Mouse (Mus musculus) embryonic facial prominence, embryonic 12.5 days (tissue): ENCODE data around the gene Tanc2. TPM values are rescaled to one million over a fixed set of nuclear protein-coding genes. Genes with fewer than 3 reads are reported as not detected.

Experiments used
- ATAC-seq: fragments of 200-750 bp; cut with Nextera tagmentation; 2 replicates; pipeline ENCODE4 v1.8.0; 2017; ENCODE audit not compliant: insufficient number of reproducible peaks, insufficient read depth, low FRiP score, low TSS enrichment
- H3K27ac ChIP-seq: fragments of 300-500 bp; sonication (generic); 2 replicates; pipeline ENCODE4 v1.5.1; 2016; ENCODE audit warnings: mild to moderate bottlenecking
- H3K27me3 ChIP-seq: fragments of 300-500 bp; sonication (generic); 2 replicates; pipeline ENCODE4 v1.6.1; 2016; ENCODE audit warnings: mild to moderate bottlenecking, moderate library complexity
- H3K36me3 ChIP-seq: fragments of 300-500 bp; sonication (generic); 2 replicates; pipeline ENCODE4 v1.6.1; 2016; ENCODE audit warnings: mild to moderate bottlenecking
- H3K4me1 ChIP-seq: fragments of 300-500 bp; sonication (generic); 2 replicates; pipeline ENCODE4 v1.6.1; 2016
- H3K4me2 ChIP-seq: fragments of 300-500 bp; sonication (generic); replicated peaks from 2 replicates; pipeline ENCODE4 v1.6.1; 2016; ENCODE audit warnings: mild to moderate bottlenecking, moderate library complexity
- H3K4me3 ChIP-seq: fragments of 300-500 bp; sonication (generic); 2 replicates; pipeline ENCODE4 v1.5.1; 2016; ENCODE audit warnings: mild to moderate bottlenecking
- H3K9ac ChIP-seq: fragments of 300-500 bp; sonication (generic); 2 replicates; pipeline ENCODE4 v1.6.1; 2016; ENCODE audit warnings: mild to moderate bottlenecking, moderate library complexity
- H3K9me3 ChIP-seq: fragments of 300-500 bp; sonication (generic); 2 replicates; pipeline ENCODE4 v1.6.1; 2016; ENCODE audit warnings: mild to moderate bottlenecking, moderate library complexity
- WGBS: fragments of 180-500 bp; shearing (Covaris S2); methylation state at CpG from one replicate; pipeline ENCODE4 v1.1.7; 2016; 5-methylcytosine and 5-hydroxymethylcytosine counted together
- polyA plus RNA-seq: library from polyadenylated mRNA; unstranded; fragments of >200 nt; fragmentation: Nextera tagmentation; extraction: Ambion mirVana; gene quantifications from 2 replicates; pipeline ENCODE4 v1.2.1, GENCODE M21; 2016

Tanc2 gene
- polyA plus RNA-seq, 1 experiment from 2014 or later = 12.9 TPM

GRCm38 (mm10) chr11:105563546-105563945 is 26.2 kb upstream of the Tanc2 start:
- Histone ChIP-seq H3K9ac (no peak overlapping the region), H3K27ac (no peak overlapping the region), H3K27me3 (no peaks in the 10 kb centered on the region), H3K4me2 (no peak overlapping the region), H3K4me3 (no peak overlapping the region), H3K4me1 (no peaks in the 10 kb centered on the region; the same call in 1 of the 2 replicates), H3K36me3 (no peaks in the 10 kb centered on the region), H3K9me3 (no peaks in the 10 kb centered on the region)
- ATAC-seq = no peak
- WGBS = 89% methylated on average over 3 of the region's 3 CpGs

- no peak overlapping the region for H3K4me2 ChIP-seq
- no peaks in the 10 kb centered on the region for H3K36me3 ChIP-seq
- no peak for ATAC-seq
- no peak overlapping the region for H3K4me3 ChIP-seq
- H3K4me1 ChIP-seq = no peaks in the 10 kb centered on the region; the same call in 1 of the 2 replicates
- H3K9me3 ChIP-seq = no peaks in the 10 kb centered on the region
- no peaks in the 10 kb centered on the region for H3K27me3 ChIP-seq
- 68% methylated on average over 1 of the region's 1 CpGs for WGBS
- H3K27ac ChIP-seq = no peak overlapping the region
- H3K9ac ChIP-seq = no peak overlapping the region
These were observed 22.6 kb upstream of the Tanc2 start for GRCm38 (mm10) chr11:105567221-105567641.

- no peaks in the 10 kb centered on the region for H3K9me3 ChIP-seq
- H3K4me3 ChIP-seq = no peak overlapping the region
- no peak overlapping the region for H3K9ac ChIP-seq
- no peaks in the 10 kb centered on the region; the same call in 1 of the 2 replicates for H3K4me1 ChIP-seq
- H3K36me3 ChIP-seq = no peaks in the 10 kb centered on the region
- 59% methylated on average over 8 of the region's 8 CpGs for WGBS
- H3K27ac ChIP-seq = no peak overlapping the region
- no peaks in the 10 kb centered on the region for H3K27me3 ChIP-seq
- H3K4me2 ChIP-seq = no peak overlapping the region
- ATAC-seq = no peak
These were observed 17.8 kb upstream of the Tanc2 start for GRCm38 (mm10) chr11:105571996-105572395.

- H3K4me2 ChIP-seq = no peak overlapping the region
- H3K4me3 ChIP-seq = no peak overlapping the region
- H3K4me1 ChIP-seq = no peaks in the 10 kb centered on the region
- no peak overlapping the region for H3K27ac ChIP-seq
- WGBS = 60% methylated on average over 7 of the region's 7 CpGs
- no peaks in the 10 kb centered on the region for H3K9me3 ChIP-seq
- no peaks in the 10 kb centered on the region for H3K27me3 ChIP-seq
- H3K9ac ChIP-seq = no peak overlapping the region
- H3K36me3 ChIP-seq = no peaks in the 10 kb centered on the region
- ATAC-seq = no peak
These were observed 15.5 kb upstream of the Tanc2 start for GRCm38 (mm10) chr11:105574241-105574640.

- no peak overlapping the region for H3K27ac ChIP-seq
- H3K27me3 ChIP-seq = no peaks in the 10 kb centered on the region
- no peaks in the 10 kb centered on the region for H3K4me1 ChIP-seq
- no peaks in the 10 kb centered on the region for H3K36me3 ChIP-seq
- H3K9ac ChIP-seq = no peak overlapping the region
- no peak overlapping the region for H3K4me3 ChIP-seq
- H3K9me3 ChIP-seq = 0 out of 2 replicates have a peak, but pooled peaks cover 3% of the 10 kb centered on the region
- no peak for ATAC-seq
- H3K4me2 ChIP-seq = no peak overlapping the region
These were observed 12.6 kb upstream of the Tanc2 start for GRCm38 (mm10) chr11:105577211-105577610.

GRCm38 (mm10) chr11:105582020-105582419 is 7.8 kb upstream of the Tanc2 start:
- no peak overlapping the region for H3K9ac ChIP-seq
- H3K27me3 ChIP-seq = no peaks in the 10 kb centered on the region
- no peak for ATAC-seq
- H3K4me3 ChIP-seq = no peak overlapping the region
- H3K36me3 ChIP-seq = no peaks in the 10 kb centered on the region
- H3K4me2 ChIP-seq = no peak overlapping the region
- H3K9me3 ChIP-seq = 0 out of 2 replicates have a peak, but pooled peaks cover 3% of the 10 kb centered on the region
- H3K4me1 ChIP-seq = no peaks in the 10 kb centered on the region
- 81% methylated on average over 3 of the region's 3 CpGs for WGBS
- H3K27ac ChIP-seq = no peak overlapping the region

GRCm38 (mm10) chr11:105589231-105589876 is 432 bp upstream of the Tanc2 start:
- Histone ChIP-seq H3K27me3 (no peaks in the 10 kb centered on the region), H3K9me3 (no peaks in the 10 kb centered on the region), H3K4me1 (peaks cover 3% of the 10 kb centered on the region), H3K27ac (peak overlapping the region; percentile 91), H3K4me2 (peak overlapping the region; percentile 83), H3K9ac (peak overlapping the region; percentile 94), H3K4me3 (peak overlapping the region; percentile 84), H3K36me3 (no peaks in the 10 kb centered on the region)
- WGBS = under 1% methylated on average over 32 of the region's 70 CpGs
- ATAC-seq = peak; percentile 90

GRCm38 (mm10) chr11:105591905-105592304 is 2.1 kb downstream of the Tanc2 start:
- WGBS = 5% methylated on average over 1 of the region's 1 CpGs
- no peak overlapping the region for H3K27ac ChIP-seq

GRCm38 (mm10) chr11:105602177-105602576 is 12.4 kb downstream of the Tanc2 start:
- Histone ChIP-seq H3K4me2 (no peak overlapping the region), H3K4me1 (no peaks in the 10 kb centered on the region), H3K4me3 (no peak overlapping the region)

More at GRCm38 (mm10) chr11:105591905-105592304, 2.1 kb downstream of the Tanc2 start:
- Histone ChIP-seq H3K9me3 (no peaks in the 10 kb centered on the region), H3K27me3 (no peaks in the 10 kb centered on the region), H3K4me3 (no peak overlapping the region), H3K4me2 (no peak overlapping the region), H3K4me1 (peaks cover 3% of the 10 kb centered on the region), H3K9ac (no peak overlapping the region), H3K36me3 (no peaks in the 10 kb centered on the region)
- no peak for ATAC-seq

GRCm38 (mm10) chr11:105626201-105626600 is 36.4 kb downstream of the Tanc2 start:
- Histone ChIP-seq H3K4me1 (no peaks in the 10 kb centered on the region), H3K9ac (no peak overlapping the region), H3K9me3 (no peaks in the 10 kb centered on the region), H3K27ac (no peak overlapping the region), H3K27me3 (no peaks in the 10 kb centered on the region), H3K36me3 (no peaks in the 10 kb centered on the region), H3K4me3 (no peak overlapping the region), H3K4me2 (no peak overlapping the region)
- 94% methylated on average over 1 of the region's 1 CpGs for WGBS
- ATAC-seq = no peak

More at GRCm38 (mm10) chr11:105602177-105602576, 12.4 kb downstream of the Tanc2 start:
- Histone ChIP-seq H3K9ac (no peak overlapping the region), H3K36me3 (no peaks in the 10 kb centered on the region), H3K27ac (no peak overlapping the region), H3K9me3 (no peaks in the 10 kb centered on the region), H3K27me3 (no peaks in the 10 kb centered on the region)
- no peak for ATAC-seq

- no peaks in the 10 kb centered on the region for H3K36me3 ChIP-seq
- no peak for ATAC-seq
These were observed 54.2 kb downstream of the Tanc2 start for GRCm38 (mm10) chr11:105643995-105644394.

GRCm38 (mm10) chr11:105648026-105648425 is 58.2 kb downstream of the Tanc2 start:
- H3K4me1 ChIP-seq = no peaks in the 10 kb centered on the region
- ATAC-seq = no peak
- H3K36me3 ChIP-seq = no peaks in the 10 kb centered on the region
- no peak overlapping the region for H3K4me3 ChIP-seq
- no peaks in the 10 kb centered on the region for H3K9me3 ChIP-seq
- no peak overlapping the region for H3K9ac ChIP-seq
- no peak overlapping the region for H3K27ac ChIP-seq
- H3K27me3 ChIP-seq = no peaks in the 10 kb centered on the region
- H3K4me2 ChIP-seq = no peak overlapping the region
- WGBS = 90% methylated on average over 2 of the region's 2 CpGs

More at GRCm38 (mm10) chr11:105643995-105644394, 54.2 kb downstream of the Tanc2 start:
- Histone ChIP-seq H3K27me3 (no peaks in the 10 kb centered on the region), H3K9ac (no peak overlapping the region), H3K4me3 (no peak overlapping the region), H3K9me3 (no peaks in the 10 kb centered on the region), H3K4me2 (no peak overlapping the region), H3K4me1 (no peaks in the 10 kb centered on the region), H3K27ac (no peak overlapping the region)
